Mouse (Mus musculus) embryonic facial prominence, embryonic 12.5 days (tissue): ENCODE results near the gene Ddx50. TPM values are rescaled to one million over a fixed set of nuclear protein-coding genes. Genes with fewer than 3 reads are reported as not detected.

Experiments
- ATAC-seq: fragments of 200-750 bp; cut with Nextera tagmentation; 2 replicates; pipeline ENCODE4 v1.8.0; 2017; ENCODE audit not compliant: insufficient number of reproducible peaks, insufficient read depth, low FRiP score, low TSS enrichment
- H3K27ac ChIP-seq: fragments of 300-500 bp; sonication (generic); 2 replicates; pipeline ENCODE4 v1.5.1; 2016; ENCODE audit warnings: mild to moderate bottlenecking
- H3K27me3 ChIP-seq: fragments of 300-500 bp; sonication (generic); 2 replicates; pipeline ENCODE4 v1.6.1; 2016; ENCODE audit warnings: mild to moderate bottlenecking, moderate library complexity
- H3K36me3 ChIP-seq: fragments of 300-500 bp; sonication (generic); 2 replicates; pipeline ENCODE4 v1.6.1; 2016; ENCODE audit warnings: mild to moderate bottlenecking
- H3K4me1 ChIP-seq: fragments of 300-500 bp; sonication (generic); 2 replicates; pipeline ENCODE4 v1.6.1; 2016
- H3K4me2 ChIP-seq: fragments of 300-500 bp; sonication (generic); replicated peaks from 2 replicates; pipeline ENCODE4 v1.6.1; 2016; ENCODE audit warnings: mild to moderate bottlenecking, moderate library complexity
- H3K4me3 ChIP-seq: fragments of 300-500 bp; sonication (generic); 2 replicates; pipeline ENCODE4 v1.5.1; 2016; ENCODE audit warnings: mild to moderate bottlenecking
- H3K9ac ChIP-seq: fragments of 300-500 bp; sonication (generic); 2 replicates; pipeline ENCODE4 v1.6.1; 2016; ENCODE audit warnings: mild to moderate bottlenecking, moderate library complexity
- H3K9me3 ChIP-seq: fragments of 300-500 bp; sonication (generic); 2 replicates; pipeline ENCODE4 v1.6.1; 2016; ENCODE audit warnings: mild to moderate bottlenecking, moderate library complexity
- WGBS: fragments of 180-500 bp; shearing (Covaris S2); methylation state at CpG from one replicate; pipeline ENCODE4 v1.1.7; 2016; 5-methylcytosine and 5-hydroxymethylcytosine counted together
- polyA plus RNA-seq: library from polyadenylated mRNA; unstranded; fragments of >200 nt; fragmentation: Nextera tagmentation; extraction: Ambion mirVana; gene quantifications from 2 replicates; pipeline ENCODE4 v1.2.1, GENCODE M21; 2016

The Ddx50 gene
- 171 and 176 TPM in 2 replicates for polyA plus RNA-seq

DNA sequence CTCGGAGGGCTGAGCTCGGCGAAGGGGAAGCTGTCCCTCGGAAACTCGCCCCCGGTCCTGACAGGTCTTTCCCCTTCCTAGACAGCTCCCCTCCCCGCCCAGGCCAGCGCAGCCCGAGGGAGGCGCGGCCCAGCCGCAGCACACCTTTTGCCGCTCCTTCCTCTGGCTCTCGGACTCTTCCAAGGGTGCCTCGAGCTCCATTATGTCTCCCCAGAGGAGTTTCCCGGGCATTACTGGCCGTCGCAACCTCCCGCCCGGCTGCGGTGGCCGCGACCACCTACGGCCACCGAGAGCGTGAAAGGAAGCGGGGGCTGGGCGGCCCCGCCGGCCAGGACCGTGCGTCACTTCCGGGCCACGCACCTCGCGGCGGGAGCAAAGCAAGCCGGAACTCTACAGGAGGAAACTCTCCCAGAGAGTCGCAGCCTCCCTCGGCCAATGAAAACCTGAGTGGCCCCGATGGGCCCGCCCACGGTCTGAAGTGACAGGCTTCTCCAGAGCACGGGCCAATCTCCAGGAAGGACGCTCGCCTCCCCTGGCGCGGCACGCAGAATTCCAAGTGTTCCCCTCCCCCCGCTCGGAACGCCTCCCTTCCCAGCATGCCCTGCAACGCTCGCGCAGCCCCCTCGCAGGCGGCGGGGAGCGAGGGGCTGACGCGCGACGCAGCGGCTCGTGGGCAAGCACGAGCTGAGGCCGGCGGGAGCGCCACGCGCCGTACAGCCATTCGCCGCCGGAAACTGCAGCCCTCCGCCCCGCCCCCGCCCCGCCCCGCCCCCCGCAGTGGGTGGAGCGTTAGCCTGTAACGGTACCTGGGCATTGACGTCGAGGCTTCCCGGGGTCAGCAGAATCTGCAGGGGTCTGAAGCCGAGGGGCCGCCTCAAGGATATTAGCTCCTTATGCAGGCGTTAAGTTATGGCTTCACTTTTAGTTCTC, at the start of gene Ddx50:
Gene Ddx50, minus strand, starts transcription at position 338 of the 930 bp plus-strand sequence.
- H3K4me1 ChIP-seq, result peaks cover 10% of the 10 kb centered on the region
- WGBS, result under 1% methylated on average over 86 of the region's 89 CpGs
- no peaks in the 10 kb centered on the region for H3K27me3 ChIP-seq
- H3K4me3 ChIP-seq, result peak within 1 kb of the TSS; percentile 95
- H3K27ac ChIP-seq, result peak within 1 kb of the TSS; percentile 95
- ATAC-seq, result peak; percentile 100
- H3K36me3 ChIP-seq, result peaks cover 9% of the 10 kb centered on the region
- H3K4me2 ChIP-seq, result peak within 1 kb of the TSS; percentile 78
- peak within 1 kb of the TSS; percentile 88 for H3K9ac ChIP-seq
- H3K9me3 ChIP-seq, result no peaks in the 10 kb centered on the region

- no peak overlapping the region for H3K27ac ChIP-seq
- H3K4me3 ChIP-seq, result no peak overlapping the region
- H3K36me3 ChIP-seq, result no peaks in the 10 kb centered on the region
- 64% methylated on average over 8 of the region's 8 CpGs for WGBS
- H3K9ac ChIP-seq, result no peak overlapping the region
- ATAC-seq, result no peak
- H3K9me3 ChIP-seq, result no peaks in the 10 kb centered on the region
- no peaks in the 10 kb centered on the region for H3K27me3 ChIP-seq
- H3K4me2 ChIP-seq, result no peak overlapping the region
- H3K4me1 ChIP-seq, result no peaks in the 10 kb centered on the region
Observed at GRCm38 (mm10) chr10:62692771-62693170, 41.8 kb upstream of the Ddx50 start.

DNA sequence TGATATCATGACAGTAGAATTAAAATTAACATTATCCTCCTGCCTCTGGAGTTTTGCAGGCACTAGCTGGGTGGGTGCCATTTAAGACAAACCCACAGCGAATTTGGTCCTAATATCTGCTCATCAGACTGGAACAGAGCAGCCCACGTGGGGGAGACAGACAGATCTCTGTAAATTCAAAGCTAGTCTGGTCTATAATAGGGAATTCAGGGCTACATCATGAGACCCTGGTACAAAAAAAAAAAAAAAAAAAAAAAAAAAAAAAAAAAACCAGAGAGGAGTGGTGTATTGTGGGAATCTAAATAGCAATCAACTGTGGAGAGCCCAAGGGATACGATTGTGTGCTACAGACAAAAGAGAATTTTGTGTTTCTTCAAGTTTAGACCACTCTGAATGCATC, 41.2 kb upstream of the Ddx50 start:
- Histone ChIP-seq H3K4me2 (no peak overlapping the region), H3K27ac (no peak overlapping the region), H3K9me3 (no peaks in the 10 kb centered on the region), H3K9ac (no peak overlapping the region), H3K4me3 (no peak overlapping the region), H3K4me1 (peaks cover 5% of the 10 kb centered on the region; the same call in 1 of the 2 replicates), H3K27me3 (no peaks in the 10 kb centered on the region), H3K36me3 (no peaks in the 10 kb centered on the region)
- ATAC-seq, result no peak
- 80% methylated on average over 3 of the region's 3 CpGs for WGBS

GRCm38 (mm10) chr10:62687032-62687674, 36.1 kb upstream of the Ddx50 start:
- H3K4me3 ChIP-seq, result no peak overlapping the region
- ATAC-seq, result no peak
- H3K36me3 ChIP-seq, result no peaks in the 10 kb centered on the region
- H3K27ac ChIP-seq, result peak overlapping the region; percentile 57; the same call in 1 of the 2 replicates
- peak overlapping the region; percentile 10; the same call in 1 of the 2 replicates for H3K9ac ChIP-seq
- no peaks in the 10 kb centered on the region for H3K27me3 ChIP-seq
- no peaks in the 10 kb centered on the region for H3K9me3 ChIP-seq
- H3K4me1 ChIP-seq, result peaks cover 14% of the 10 kb centered on the region; the same call in 1 of the 2 replicates
- H3K4me2 ChIP-seq, result peak overlapping the region; percentile 13; the same call in 1 of the 2 replicates
- WGBS, result 38% methylated on average over 9 of the region's 15 CpGs

DNA sequence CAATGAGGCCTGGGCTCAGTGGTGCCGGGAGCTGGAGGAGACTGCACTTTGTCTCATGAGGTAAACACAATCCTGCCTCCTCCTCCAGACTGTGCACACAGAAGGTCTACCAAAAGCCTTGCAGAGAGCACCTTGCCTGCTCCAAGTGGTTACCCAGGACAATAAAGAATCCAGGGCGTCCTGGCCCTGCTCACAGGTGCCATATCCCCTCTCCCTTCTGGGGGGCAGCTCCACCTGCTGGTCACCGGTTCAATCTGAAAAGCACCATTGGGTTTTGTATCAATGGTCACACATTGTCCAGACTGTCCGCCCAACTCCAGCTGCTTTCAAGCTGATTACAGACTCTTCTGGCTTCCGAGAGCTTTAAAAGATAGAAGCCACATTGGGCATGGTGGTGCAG, 32.0 kb upstream of the Ddx50 start:
- 0 out of 2 replicates have a peak, but pooled peaks cover 6% of the 10 kb centered on the region for H3K9me3 ChIP-seq
- ATAC-seq, result no peak
- H3K27ac ChIP-seq, result no peak overlapping the region
- no peaks in the 10 kb centered on the region for H3K36me3 ChIP-seq
- H3K27me3 ChIP-seq, result no peaks in the 10 kb centered on the region
- H3K4me3 ChIP-seq, result no peak overlapping the region
- H3K4me2 ChIP-seq, result no peak overlapping the region
- peaks cover 14% of the 10 kb centered on the region; the same call in 1 of the 2 replicates for H3K4me1 ChIP-seq
- no peak overlapping the region for H3K9ac ChIP-seq
- WGBS, result 58% methylated on average over 5 of the region's 5 CpGs

GRCm38 (mm10) chr10:62679833-62680232, 28.8 kb upstream of the Ddx50 start:
- 0 out of 2 replicates have a peak, but pooled peaks cover 6% of the 10 kb centered on the region for H3K9me3 ChIP-seq
- no peaks in the 10 kb centered on the region for H3K4me1 ChIP-seq
- no peak for ATAC-seq
- no peaks in the 10 kb centered on the region for H3K36me3 ChIP-seq
- no peak overlapping the region for H3K4me2 ChIP-seq
- H3K4me3 ChIP-seq, result no peak overlapping the region
- no peak overlapping the region for H3K27ac ChIP-seq
- no peaks in the 10 kb centered on the region for H3K27me3 ChIP-seq
- H3K9ac ChIP-seq, result no peak overlapping the region
- WGBS, result 80% methylated on average over 1 of the region's 1 CpGs

- WGBS, result 84% methylated on average over 5 of the region's 5 CpGs
- no peaks in the 10 kb centered on the region for H3K27me3 ChIP-seq
Observed at GRCm38 (mm10) chr10:62677329-62677728, 26.3 kb upstream of the Ddx50 start.

GRCm38 (mm10) chr10:62676196-62676595, 25.2 kb upstream of the Ddx50 start:
- Histone ChIP-seq H3K27me3 (no peaks in the 10 kb centered on the region), H3K4me3 (no peak overlapping the region), H3K27ac (no peak overlapping the region), H3K4me2 (no peak overlapping the region), H3K9me3 (0 out of 2 replicates have a peak, but pooled peaks cover 6% of the 10 kb centered on the region), H3K36me3 (no peaks in the 10 kb centered on the region), H3K4me1 (no peaks in the 10 kb centered on the region), H3K9ac (no peak overlapping the region)
- WGBS, result 89% methylated on average over 6 of the region's 6 CpGs
- ATAC-seq, result no peak

More at GRCm38 (mm10) chr10:62677329-62677728, 26.3 kb upstream of the Ddx50 start:
- no peak for ATAC-seq
- Histone ChIP-seq H3K4me2 (no peak overlapping the region), H3K4me3 (no peak overlapping the region), H3K9ac (no peak overlapping the region), H3K27ac (no peak overlapping the region), H3K36me3 (no peaks in the 10 kb centered on the region), H3K4me1 (no peaks in the 10 kb centered on the region), H3K9me3 (0 out of 2 replicates have a peak, but pooled peaks cover 6% of the 10 kb centered on the region)

DNA sequence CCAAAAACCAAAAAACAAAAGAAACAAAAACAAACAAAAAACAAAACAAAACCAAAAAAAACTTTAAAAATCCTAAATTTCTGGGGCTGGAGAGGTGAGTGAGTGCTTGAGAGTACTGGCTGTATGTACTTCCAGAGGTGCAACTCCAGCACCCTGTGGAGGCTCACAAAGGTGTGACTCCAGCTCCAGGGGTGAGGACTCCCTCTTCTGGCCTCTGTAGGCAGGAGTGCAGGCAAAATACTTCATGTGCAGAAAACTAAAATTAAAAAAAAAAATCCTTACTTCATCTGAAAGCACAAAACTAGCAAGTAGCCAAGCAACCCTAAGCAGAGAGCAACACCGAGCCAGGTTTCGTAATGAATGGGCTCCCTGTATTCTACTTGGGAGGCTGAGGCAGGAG, 21.3 kb upstream of the Ddx50 start:
- Histone ChIP-seq H3K9ac (no peak overlapping the region), H3K9me3 (no peaks in the 10 kb centered on the region), H3K4me1 (no peaks in the 10 kb centered on the region), H3K36me3 (no peaks in the 10 kb centered on the region), H3K4me2 (no peak overlapping the region), H3K27ac (no peak overlapping the region), H3K4me3 (no peak overlapping the region), H3K27me3 (no peaks in the 10 kb centered on the region)
- no peak for ATAC-seq
- 92% methylated on average over 2 of the region's 2 CpGs for WGBS

DNA sequence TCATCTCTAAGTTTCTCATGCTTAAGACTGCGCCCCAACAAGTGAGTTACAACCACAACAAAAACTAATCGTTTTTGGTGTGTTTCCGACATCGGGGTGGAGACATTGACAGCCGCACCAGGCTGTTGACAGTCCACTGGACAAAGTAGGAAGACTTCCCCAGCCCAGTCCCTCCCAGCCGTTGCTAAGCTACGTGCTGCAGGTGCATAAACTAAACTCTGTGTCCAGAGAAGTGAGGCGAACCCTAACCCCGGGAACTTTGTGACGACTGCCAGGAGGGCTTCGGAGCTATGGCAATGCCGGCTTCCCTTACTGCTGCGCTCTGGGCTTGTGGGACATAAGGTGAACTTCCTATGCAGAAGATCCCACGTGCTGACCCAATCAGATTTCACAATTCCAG, 18.2 kb upstream of the Ddx50 start:
- ATAC-seq, result no peak
- no peak overlapping the region for H3K27ac ChIP-seq
- H3K27me3 ChIP-seq, result no peaks in the 10 kb centered on the region

DNA sequence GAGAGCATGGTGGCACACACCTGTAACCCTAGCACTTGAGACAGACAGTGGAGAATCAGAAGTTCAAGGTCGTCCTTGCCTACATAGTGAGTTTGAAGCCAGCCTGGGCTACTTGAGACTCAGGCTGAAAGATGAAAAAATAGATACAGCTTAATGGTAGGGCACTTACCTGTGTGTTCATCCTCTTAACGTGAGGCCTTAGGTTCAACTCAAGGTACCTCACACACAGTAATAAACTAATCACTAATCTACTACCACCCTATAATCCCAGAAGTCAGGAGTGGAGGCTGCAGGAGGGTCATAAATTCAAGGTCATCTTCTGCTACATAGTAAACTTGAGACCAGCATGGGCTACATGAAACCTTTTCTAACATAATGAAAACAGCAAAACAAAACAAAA, 17.4 kb upstream of the Ddx50 start:
- no peaks in the 10 kb centered on the region for H3K4me1 ChIP-seq
- no peak overlapping the region for H3K4me2 ChIP-seq
- 83% methylated on average over 2 of the region's 2 CpGs for WGBS
- H3K36me3 ChIP-seq, result no peaks in the 10 kb centered on the region
- H3K27me3 ChIP-seq, result no peaks in the 10 kb centered on the region
- ATAC-seq, result no peak
- H3K9me3 ChIP-seq, result no peaks in the 10 kb centered on the region
- H3K4me3 ChIP-seq, result no peak overlapping the region
- H3K9ac ChIP-seq, result no peak overlapping the region
- H3K27ac ChIP-seq, result no peak overlapping the region

More for the DNA sequence above, 18.2 kb upstream of the Ddx50 start:
- H3K36me3 ChIP-seq, result no peaks in the 10 kb centered on the region
- H3K4me2 ChIP-seq, result no peak overlapping the region
- H3K9me3 ChIP-seq, result no peaks in the 10 kb centered on the region
- WGBS, result 83% methylated on average over 14 of the region's 14 CpGs
- no peaks in the 10 kb centered on the region for H3K4me1 ChIP-seq
- H3K9ac ChIP-seq, result no peak overlapping the region
- H3K4me3 ChIP-seq, result no peak overlapping the region
